Mouse (Mus musculus) forebrain, postnatal 0 days (tissue): ENCODE measurements around the gene Mdk. TPM values are rescaled to one million over a fixed set of nuclear protein-coding genes. Genes with fewer than 3 reads are reported as not detected.
A peak's percentile ranks its signal among the peaks of the same experiment; 100 is the strongest.

Source experiments
- ATAC-seq: fragments of 200-750 bp; cut with Nextera tagmentation; 2 replicates; pipeline ENCODE4 v1.8.0; 2017; ENCODE audit warnings: mild to moderate bottlenecking, moderate library complexity
- DNase-seq: peaks from one replicate; pipeline ENCODE4 v3.0.0-alpha.2; 2015
- H3K27ac ChIP-seq: fragments of 300-500 bp; sonication (generic); 2 replicates; pipeline ENCODE4 v1.5.1; 2014; ENCODE audit warnings: low read depth, mild to moderate bottlenecking, antibody characterized with exemption, low read length, moderate library complexity, mixed read lengths
- H3K27me3 ChIP-seq: fragments of 300-500 bp; sonication (generic); 2 replicates; pipeline ENCODE4 v1.6.1; 2014; ENCODE audit warnings: mild to moderate bottlenecking, low read length, mixed read lengths; ENCODE audit not compliant: insufficient read depth
- H3K36me3 ChIP-seq: fragments of 300-500 bp; sonication (generic); 2 replicates; pipeline ENCODE4 v1.6.1; 2014; ENCODE audit warnings: mild to moderate bottlenecking, moderate library complexity; ENCODE audit not compliant: insufficient read depth
- H3K4me1 ChIP-seq: fragments of 300-500 bp; sonication (generic); 2 replicates; pipeline ENCODE4 v1.6.1; 2014; ENCODE audit warnings: antibody characterized with exemption; ENCODE audit not compliant: insufficient read depth
- H3K4me2 ChIP-seq: fragments of 300-500 bp; sonication (generic); 2 replicates; pipeline ENCODE4 v1.6.1; 2014; ENCODE audit warnings: low read depth, mild to moderate bottlenecking, moderate library complexity
- H3K4me3 ChIP-seq: fragments of 300-500 bp; sonication (generic); 2 replicates; pipeline ENCODE4 v1.5.1; 2014; ENCODE audit warnings: low read depth, low read length, mixed read lengths
- H3K9ac ChIP-seq: fragments of 300-500 bp; sonication (generic); 2 replicates; pipeline ENCODE4 v1.6.1; 2014; ENCODE audit warnings: mild to moderate bottlenecking
- H3K9me3 ChIP-seq: fragments of 300-500 bp; sonication (generic); 2 replicates; pipeline ENCODE4 v1.6.1; 2016; ENCODE audit warnings: low read length
- CTCF ChIP-seq: sonication (generic); IDR thresholded peaks from 2 replicates; pipeline ENCODE4 v1.5.1; 2016; ENCODE audit warnings: antibody characterized with exemption, control low read depth, low read depth
- WGBS: fragments of 180-500 bp; shearing (Covaris S2); extraction: QIAGEN DNeasy Blood & Tissue Kit; methylation state at CpG from one replicate; pipeline ENCODE4 v1.1.7; 2014; 5-methylcytosine and 5-hydroxymethylcytosine counted together
- microRNA-seq, 2 experiments: library from miRNA; unstranded; fragments of <30 nt; microRNA quantifications; one replicate each; pipeline ENCODE4; 2016
- polyA plus RNA-seq: library from polyadenylated mRNA; unstranded; fragments of >200 nt; fragmentation: Nextera tagmentation; extraction: Ambion mirVana; gene quantifications from 2 replicates; pipeline ENCODE4 v1.2.1, GENCODE M21; 2015
- total RNA-seq: library from RNA; depleted of rRNA; stranded (reverse); fragments of >200 nt; gene quantifications from 2 replicates; pipeline ENCODE4 v1.2.3, GENCODE M21; 2014; rRNA removed

The Mdk gene
- total and polyA plus RNA-seq, 2 experiments from 2014 or later, result 75.5 to 121 TPM

DNA sequence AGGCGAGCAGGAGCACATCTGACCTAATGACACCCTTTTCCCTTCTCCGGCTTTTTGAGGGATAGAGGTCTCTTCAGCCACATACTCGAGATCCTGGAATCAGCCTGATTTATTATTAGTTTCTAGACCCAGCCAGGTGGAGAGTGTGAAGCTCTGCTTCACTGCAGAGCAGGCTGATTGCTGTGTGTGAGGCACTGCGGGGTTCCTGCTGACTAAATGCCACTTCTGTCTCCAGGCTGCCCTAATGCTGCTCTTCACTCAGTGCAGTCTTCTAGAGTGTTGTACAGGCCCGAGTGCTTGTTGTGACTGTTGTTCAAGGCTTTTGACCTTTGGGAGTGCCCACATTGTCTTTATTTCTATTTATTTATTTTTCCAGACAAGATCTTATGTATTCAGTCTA lies 29.8 kb downstream of the Mdk start:
- TF ChIP-seq CTCF, result no peak
- DNase-seq, result no peak
- WGBS, result 69% methylated on average over 5 of the region's 5 CpGs
- Histone ChIP-seq H3K27me3 (no peaks in the 10 kb centered on the region), H3K4me2 (no peak overlapping the region), H3K4me1 (no peaks in the 10 kb centered on the region), H3K4me3 (no peak overlapping the region), H3K36me3 (peaks cover 19% of the 10 kb centered on the region), H3K9me3 (no peaks in the 10 kb centered on the region), H3K27ac (no peak overlapping the region), H3K9ac (no peak overlapping the region)
- ATAC-seq, result no peak

- H3K9ac ChIP-seq, result no peak overlapping the region
- 94% methylated on average over 8 of the region's 8 CpGs for WGBS
- H3K27me3 ChIP-seq, result no peaks in the 10 kb centered on the region
- no peaks in the 10 kb centered on the region for H3K9me3 ChIP-seq
- no peak overlapping the region for H3K4me2 ChIP-seq
- no peak for DNase-seq
- peaks cover 19% of the 10 kb centered on the region for H3K36me3 ChIP-seq
- no peak overlapping the region for H3K27ac ChIP-seq
- no peak for TF ChIP-seq CTCF
- no peaks in the 10 kb centered on the region for H3K4me1 ChIP-seq
- H3K4me3 ChIP-seq, result no peak overlapping the region
- no peak for ATAC-seq
These were observed 31.7 kb downstream of the Mdk start for GRCm38 (mm10) chr2:91900431-91900830.

GRCm38 (mm10) chr2:91899141-91899540 lies 33.0 kb downstream of the Mdk start:
- Histone ChIP-seq H3K36me3 (peaks cover 19% of the 10 kb centered on the region), H3K9me3 (no peaks in the 10 kb centered on the region), H3K4me3 (no peak overlapping the region), H3K27me3 (no peaks in the 10 kb centered on the region), H3K4me1 (no peaks in the 10 kb centered on the region), H3K4me2 (no peak overlapping the region), H3K27ac (no peak overlapping the region), H3K9ac (no peak overlapping the region)
- ATAC-seq (no peak), DNase-seq (no peak)
- TF ChIP-seq CTCF, result no peak
- WGBS, result 90% methylated on average over 3 of the region's 3 CpGs

DNA sequence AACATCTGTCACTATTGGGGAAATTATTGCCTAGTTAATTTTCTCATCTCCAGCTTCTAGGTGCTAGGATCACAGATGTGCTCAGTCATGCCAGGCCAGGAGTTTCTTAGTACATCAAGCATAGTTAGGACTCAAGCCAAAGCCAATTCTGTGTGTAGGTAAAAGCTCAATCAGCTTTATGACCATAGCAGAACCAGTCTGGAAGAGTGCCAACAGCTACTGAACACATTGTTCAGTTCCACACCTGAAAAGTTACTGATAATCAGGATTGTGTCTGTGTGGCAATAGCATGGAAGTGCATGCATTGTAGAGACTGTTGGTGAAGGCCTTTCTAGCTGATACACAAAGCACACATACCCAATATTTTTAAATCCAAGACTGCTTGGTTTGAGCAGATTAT lies 34.1 kb downstream of the Mdk start:
- Histone ChIP-seq H3K36me3 (peaks cover 19% of the 10 kb centered on the region), H3K4me1 (no peaks in the 10 kb centered on the region), H3K4me3 (no peak overlapping the region), H3K27me3 (no peaks in the 10 kb centered on the region), H3K4me2 (no peak overlapping the region), H3K27ac (no peak overlapping the region), H3K9me3 (no peaks in the 10 kb centered on the region), H3K9ac (no peak overlapping the region)
- ATAC-seq, result no peak
- DNase-seq, result no peak
- no peak for TF ChIP-seq CTCF

GRCm38 (mm10) chr2:91895401-91895800 lies 36.7 kb downstream of the Mdk start:
- DNase-seq (no peak), ATAC-seq (no peak)
- Histone ChIP-seq H3K36me3 (peaks cover 7% of the 10 kb centered on the region; the same call in 1 of the 2 replicates), H3K4me3 (no peak overlapping the region), H3K27me3 (no peaks in the 10 kb centered on the region), H3K4me1 (no peaks in the 10 kb centered on the region), H3K4me2 (no peak overlapping the region), H3K27ac (no peak overlapping the region), H3K9ac (no peak overlapping the region), H3K9me3 (no peaks in the 10 kb centered on the region)
- no peak for TF ChIP-seq CTCF
- 95% methylated on average over 3 of the region's 3 CpGs for WGBS

DNA sequence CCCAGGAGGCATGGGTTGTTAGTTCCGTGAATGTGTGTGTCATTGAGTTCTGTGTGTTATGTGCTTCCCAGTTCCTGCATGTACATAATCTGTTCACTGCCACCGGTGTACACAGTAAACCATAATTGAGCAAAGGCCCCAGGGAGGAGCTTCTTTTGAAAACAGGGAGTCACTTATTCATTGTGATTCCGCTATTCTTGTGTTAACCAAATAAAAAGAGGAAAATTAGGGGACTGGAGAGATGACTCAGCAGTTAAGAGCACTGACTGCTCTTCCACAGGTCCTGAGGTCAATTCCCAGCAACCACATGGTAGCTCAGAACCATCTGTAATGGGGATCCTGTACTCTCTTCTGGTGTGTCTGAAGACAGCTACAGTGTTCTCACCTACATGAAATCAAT lies 37.4 kb downstream of the Mdk start:
- no peaks in the 10 kb centered on the region for H3K4me1 ChIP-seq
- DNase-seq (no peak), ATAC-seq (no peak)
- no peak overlapping the region for H3K4me2 ChIP-seq
- H3K4me3 ChIP-seq, result no peak overlapping the region
- no peak for TF ChIP-seq CTCF
- H3K9ac ChIP-seq, result no peak overlapping the region
- H3K27me3 ChIP-seq, result no peaks in the 10 kb centered on the region
- H3K27ac ChIP-seq, result no peak overlapping the region
- no peaks in the 10 kb centered on the region for H3K9me3 ChIP-seq
- 84% methylated on average over 3 of the region's 3 CpGs for WGBS
- 0 out of 2 replicates have a peak, but pooled peaks cover under 1% of the 10 kb centered on the region for H3K36me3 ChIP-seq

GRCm38 (mm10) chr2:91884616-91885015 lies 47.5 kb downstream of the Mdk start:
- no peaks in the 10 kb centered on the region for H3K4me1 ChIP-seq
- no peak overlapping the region for H3K9ac ChIP-seq
- H3K36me3 ChIP-seq, result peaks cover 12% of the 10 kb centered on the region; the same call in 1 of the 2 replicates
- ATAC-seq, result no peak
- DNase-seq, result no peak
- TF ChIP-seq CTCF, result no peak
- no peak overlapping the region for H3K4me2 ChIP-seq
- 75% methylated on average over 4 of the region's 4 CpGs for WGBS
- H3K27me3 ChIP-seq, result no peaks in the 10 kb centered on the region
- no peak overlapping the region for H3K27ac ChIP-seq
- H3K9me3 ChIP-seq, result no peaks in the 10 kb centered on the region
- no peak overlapping the region for H3K4me3 ChIP-seq

DNA sequence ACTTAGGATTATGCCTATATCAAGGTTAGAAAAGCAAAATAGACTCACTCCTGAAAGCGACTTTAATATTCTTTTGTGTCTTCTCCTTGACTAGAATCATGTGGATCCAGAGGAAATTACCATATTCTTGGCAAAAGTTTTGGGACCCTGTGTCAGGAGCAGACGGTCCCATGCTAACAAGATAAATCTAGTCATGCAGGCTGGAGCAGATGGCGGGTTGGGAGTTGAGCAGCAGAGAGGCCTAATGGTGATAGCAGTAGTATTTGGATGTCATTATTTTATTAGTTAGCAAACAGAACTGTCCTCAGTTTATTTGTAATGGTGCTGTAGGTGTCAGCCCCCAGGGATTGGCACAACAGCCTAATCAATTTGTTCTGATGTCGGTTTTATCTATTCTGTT lies 48.1 kb downstream of the Mdk start:
- no peak overlapping the region for H3K9ac ChIP-seq
- peak; percentile 51 for DNase-seq
- WGBS, result 66% methylated on average over 4 of the region's 4 CpGs
- H3K9me3 ChIP-seq, result no peaks in the 10 kb centered on the region
- H3K27ac ChIP-seq, result no peak overlapping the region
- H3K4me2 ChIP-seq, result no peak overlapping the region
- TF ChIP-seq CTCF, result no peak
- H3K4me1 ChIP-seq, result no peaks in the 10 kb centered on the region
- H3K36me3 ChIP-seq, result peaks cover 12% of the 10 kb centered on the region; the same call in 1 of the 2 replicates
- no peaks in the 10 kb centered on the region for H3K27me3 ChIP-seq
- peak; percentile 78 for ATAC-seq
- H3K4me3 ChIP-seq, result no peak overlapping the region

Small RNA genes within 50 kb of the gene (microRNA-seq; reads per million reads assigned to microRNA genes)
- 0 to 0.39 reads per million in 2 experiments for gene Mir6999

Other genes starting within 250 kb of the Mdk start
- gene Atg13, start 221.7 kb downstream of the Mdk start, total RNA-seq, result 16.2 and 28.9 TPM in 2 replicates
- gene Atg13, start 221.7 kb downstream of the Mdk start, polyA plus RNA-seq, result 29.8 and 29.9 TPM in 2 replicates
- 13.9 TPM in 2 replicates for gene Harbi1, start 221.4 kb downstream of the Mdk start, total RNA-seq
- gene Harbi1, start 221.4 kb downstream of the Mdk start, polyA plus RNA-seq, result 8.3 and 13.2 TPM in 2 replicates
- 37.5 and 47.2 TPM in 2 replicates for gene Ambra1, start 202.2 kb downstream of the Mdk start, total RNA-seq
- 12.5 and 17.0 TPM in 2 replicates for gene Ambra1, start 202.2 kb downstream of the Mdk start, polyA plus RNA-seq
- 4.0 and 7.0 TPM in 2 replicates for gene Chrm4, start 5.0 kb downstream of the Mdk start, total RNA-seq
- 1.1 and 1.3 TPM in 2 replicates for gene Chrm4, start 5.0 kb downstream of the Mdk start, polyA plus RNA-seq
- not detected in 2 replicates for gene Gm9821, start 13.4 kb upstream of the Mdk start, total RNA-seq
- gene Gm9821, start 13.4 kb upstream of the Mdk start, polyA plus RNA-seq, result not detected in 2 replicates
- gene Dgkz, start 43.6 kb upstream of the Mdk start, total RNA-seq, result 112 and 116 TPM in 2 replicates
- gene Dgkz, start 43.6 kb upstream of the Mdk start, polyA plus RNA-seq, result 29.1 and 31.4 TPM in 2 replicates
- gene Creb3l1, start 92.2 kb upstream of the Mdk start, total RNA-seq, result 1.4 and 2.0 TPM in 2 replicates
- gene Creb3l1, start 92.2 kb upstream of the Mdk start, polyA plus RNA-seq, result 2.9 TPM in 2 replicates
- 107 and 146 TPM in 2 replicates for gene Phf21a, start 160.8 kb upstream of the Mdk start, total RNA-seq
- 24.6 and 34.4 TPM in 2 replicates for gene Phf21a, start 160.8 kb upstream of the Mdk start, polyA plus RNA-seq